Mouse (Mus musculus): ENCODE measurements around the gene Sik1. TPM values are rescaled to one million over a fixed set of nuclear protein-coding genes. Genes with fewer than 3 reads are reported as not detected.
"Not testable (repeated sequence)": the region's sequence is repeated elsewhere in the genome, so short reads cannot be mapped to it uniquely, and the experiment has no call there.

The Sik1 gene
- total RNA-seq (2021), result 10 to 100 TPM; 18.7 to 29.0 TPM

- intact Hi-C loops (cut with DNase I), result loop anchor here (2.0 kb wide), 4 partner anchors 63 to 171 kb away; no protein-coding TSS in a partner anchor
- peak; percentile 95 for DNase-seq (ENCODE audit: low spot score)
These were observed at the start of gene Sik1 for GRCm38 (mm10) chr17:31855597-31856518. Gene Sik1 (minus strand): TSS chr17:31855804.

GRCm38 (mm10) chr17:31905201-31905790, 49.7 kb upstream of the Sik1 start:
- intact Hi-C loops (cut with DNase I), result loop anchor here (2.0 kb wide), 1 partner anchor 46 kb away; no protein-coding TSS in a partner anchor
- no peak for DNase-seq (ENCODE audit: low spot score)

GRCm38 (mm10) chr17:31904036-31904435, 48.4 kb upstream of the Sik1 start:
- no peak for DNase-seq (ENCODE audit: low spot score)
- intact Hi-C loops (cut with DNase I), result loop anchor here (2.0 kb wide), 1 partner anchor 45 kb away; no protein-coding TSS in a partner anchor

DNA sequence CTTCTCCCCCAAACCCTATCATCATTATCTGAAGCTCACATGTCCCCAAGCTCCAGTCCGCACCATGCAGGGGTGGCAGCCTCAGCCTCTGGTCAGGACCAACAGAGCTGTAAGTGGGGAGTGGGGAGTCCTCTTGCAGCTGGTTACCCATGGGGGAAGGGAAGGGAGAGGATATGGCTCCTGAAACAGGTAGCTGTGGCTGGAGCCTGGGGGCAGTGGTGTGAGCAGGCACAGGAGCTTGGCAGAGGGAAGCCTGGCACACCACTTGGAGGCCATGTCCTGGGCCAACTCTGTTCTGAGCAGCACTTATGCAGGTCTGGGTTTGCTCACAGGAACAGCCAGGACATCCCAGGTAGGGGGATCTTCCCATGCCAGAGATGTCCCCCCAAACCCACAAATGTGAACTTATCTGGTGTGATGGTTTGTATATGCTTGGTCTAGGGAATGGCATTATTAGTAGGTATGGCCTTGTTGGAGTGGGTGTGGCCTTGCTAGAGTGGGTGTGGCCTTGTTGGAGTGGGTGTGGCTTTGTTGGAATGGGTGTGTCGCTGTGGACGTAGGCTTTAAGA, 47.1 kb upstream of the Sik1 start:
- intact Hi-C loops (cut with DNase I), result no loop called here
- no peak for DNase-seq (ENCODE audit: low spot score)

GRCm38 (mm10) chr17:31901461-31902204, 46.0 kb upstream of the Sik1 start:
- DNase-seq (ENCODE audit: low spot score), result no peak
- intact Hi-C loops (cut with DNase I), result no loop called here

GRCm38 (mm10) chr17:31898941-31899340, 43.3 kb upstream of the Sik1 start:
- intact Hi-C loops (cut with DNase I), result no loop called here
- no peak for DNase-seq (ENCODE audit: low spot score)

DNA sequence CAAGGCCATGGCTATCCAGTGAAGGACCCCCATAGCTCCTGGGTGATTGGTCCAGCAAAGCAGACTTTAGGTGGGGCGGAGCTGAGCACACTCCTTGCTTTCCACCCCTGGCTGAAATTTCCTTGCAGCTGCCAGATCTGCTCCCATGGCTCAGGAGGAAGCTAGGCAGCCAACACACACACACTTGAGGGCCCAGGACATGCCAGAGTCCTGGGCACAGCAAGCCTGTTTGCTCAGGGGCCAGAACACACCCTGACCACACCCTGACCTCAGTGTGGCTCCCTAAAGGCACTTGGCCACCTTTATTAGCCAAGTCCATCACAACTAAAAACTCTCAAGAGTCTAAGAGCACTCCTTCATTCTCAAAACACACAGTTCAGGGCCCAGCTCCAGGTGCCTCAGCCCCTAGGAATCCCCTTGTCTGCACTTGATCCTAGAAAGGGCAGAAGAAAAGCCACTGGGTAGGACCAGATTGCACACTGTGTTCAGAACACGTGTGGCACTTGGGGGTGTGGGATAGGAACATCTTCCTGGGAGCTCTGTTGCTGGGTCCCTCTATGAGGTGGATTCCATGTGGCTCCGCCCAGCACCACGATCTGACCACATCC, 41.7 kb upstream of the Sik1 start:
- intact Hi-C loops (cut with DNase I), result no loop called here
- DNase-seq (ENCODE audit: low spot score), result no peak

DNA sequence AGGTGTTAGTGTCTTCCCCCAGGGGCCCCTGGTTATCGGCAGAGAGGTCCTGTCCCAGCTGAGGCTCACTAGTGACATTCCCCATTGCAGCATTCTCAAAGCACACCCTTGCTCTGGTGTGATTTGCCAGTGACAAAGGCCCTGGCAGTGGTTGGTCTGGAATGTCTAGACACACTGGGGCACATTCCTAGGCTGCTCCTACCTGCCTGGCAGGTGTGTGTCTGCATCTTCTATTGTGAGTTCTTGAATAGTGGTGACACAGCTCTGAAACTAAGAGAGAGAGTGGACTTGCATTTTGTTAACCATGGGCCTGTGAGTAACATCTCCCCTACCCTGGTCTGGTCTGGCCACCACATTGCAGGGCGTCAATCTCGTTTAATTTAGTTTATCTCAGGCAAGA, 41.1 kb upstream of the Sik1 start:
- intact Hi-C loops (cut with DNase I), result no loop called here
- DNase-seq (ENCODE audit: low spot score), result no peak

GRCm38 (mm10) chr17:31896311-31896710, 40.7 kb upstream of the Sik1 start:
- intact Hi-C loops (cut with DNase I), result no loop called here
- DNase-seq (ENCODE audit: low spot score), result no peak

GRCm38 (mm10) chr17:31893371-31894060, 37.9 kb upstream of the Sik1 start:
- intact Hi-C loops (cut with DNase I), result no loop called here
- no peak for DNase-seq (ENCODE audit: low spot score)

DNA sequence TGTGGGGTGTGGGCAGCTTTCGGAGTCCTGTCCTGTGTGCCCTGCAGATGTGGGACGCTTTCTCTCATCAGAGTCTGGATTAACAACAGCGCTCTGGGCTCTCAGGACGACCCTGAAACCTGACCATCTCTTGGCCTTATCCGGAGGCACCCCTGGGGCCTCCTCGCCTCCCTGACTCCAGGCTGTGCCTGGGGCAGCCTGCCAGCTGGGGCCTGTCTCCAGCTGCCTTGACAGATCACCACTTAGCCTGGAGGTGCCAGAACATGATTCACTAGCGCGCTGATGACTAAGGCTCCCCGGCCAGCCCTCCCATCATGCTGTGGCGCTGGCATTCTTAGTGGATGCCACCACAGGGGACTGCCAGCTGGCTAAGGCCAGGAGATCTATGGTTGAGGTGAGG, 37.1 kb upstream of the Sik1 start:
- DNase-seq (ENCODE audit: low spot score), result peak; percentile 86
- intact Hi-C loops (cut with DNase I), result no loop called here

GRCm38 (mm10) chr17:31891858-31892257, 36.3 kb upstream of the Sik1 start:
- DNase-seq (ENCODE audit: low spot score), result no peak
- intact Hi-C loops (cut with DNase I), result no loop called here

- no peak for DNase-seq (ENCODE audit: low spot score)
- intact Hi-C loops (cut with DNase I), result no loop called here
These were observed 34.8 kb upstream of the Sik1 start for GRCm38 (mm10) chr17:31890311-31890951.

- intact Hi-C loops (cut with DNase I), result no loop called here
- no peak for DNase-seq (ENCODE audit: low spot score)
These were observed 34.0 kb upstream of the Sik1 start for GRCm38 (mm10) chr17:31889446-31890201.

DNA sequence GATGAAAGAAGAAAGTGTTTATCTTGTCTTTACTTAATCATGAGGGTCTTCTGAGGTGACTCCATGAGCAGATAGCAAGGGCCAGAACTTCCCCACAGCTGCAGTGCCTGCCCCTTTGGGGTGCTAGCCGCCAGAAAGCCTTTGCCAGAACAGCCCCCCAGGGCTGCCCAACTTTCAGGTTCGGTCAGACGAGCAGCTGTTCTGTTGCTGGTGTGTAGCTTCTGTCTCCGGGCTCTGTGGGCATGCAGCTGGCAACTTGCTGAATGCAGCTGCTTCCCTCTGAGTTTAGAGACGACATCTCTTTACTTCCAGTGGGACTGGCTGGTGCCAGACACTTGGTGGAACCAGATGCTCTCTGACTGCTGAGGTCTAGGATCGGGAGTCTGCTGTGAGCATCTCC, 32.9 kb upstream of the Sik1 start:
- DNase-seq (ENCODE audit: low spot score), result no peak
- intact Hi-C loops (cut with DNase I), result no loop called here

DNA sequence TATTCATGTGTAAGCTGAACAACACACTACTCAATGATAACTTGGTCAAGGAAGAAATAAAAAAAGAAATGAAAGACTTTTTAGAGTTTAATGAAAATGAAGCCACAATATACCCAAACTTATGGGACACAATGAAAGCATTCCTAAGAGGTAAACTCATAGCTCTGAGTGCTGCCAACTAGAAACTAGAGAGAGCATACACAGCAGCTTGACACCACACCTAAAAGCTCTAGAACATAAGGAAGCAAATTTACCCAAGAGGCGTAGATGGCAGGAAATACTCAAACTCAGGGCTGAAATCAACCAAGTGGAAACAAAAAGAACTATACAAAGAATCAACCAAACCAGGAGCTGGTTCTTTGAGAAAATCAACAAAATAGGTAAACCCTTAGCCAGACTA, 29.1 kb upstream of the Sik1 start:
- DNase-seq (ENCODE audit: low spot score); intact Hi-C loops (cut with DNase I): not testable (repeated sequence)

DNA sequence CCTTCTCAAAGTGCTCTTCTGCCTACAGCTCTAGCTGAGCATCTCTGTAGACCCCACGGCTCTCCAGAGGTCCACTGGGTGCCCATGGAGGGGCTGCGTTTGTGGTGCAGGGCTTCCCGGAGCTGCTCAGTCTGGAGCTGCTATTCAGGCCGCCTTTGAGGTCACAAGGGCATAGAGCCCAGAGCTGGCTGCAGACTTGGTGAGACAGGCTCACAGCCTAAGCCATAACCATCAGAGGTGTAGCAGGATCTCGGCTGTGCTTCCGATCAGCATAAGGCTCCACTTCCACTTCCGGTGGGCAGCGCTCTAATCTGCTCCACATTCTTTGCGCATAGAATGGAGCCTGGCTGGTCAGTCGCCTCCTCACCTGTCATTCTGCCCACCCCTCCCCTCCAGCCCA, 23.8 kb upstream of the Sik1 start:
- DNase-seq (ENCODE audit: low spot score), result no peak
- intact Hi-C loops (cut with DNase I), result no loop called here

- intact Hi-C loops (cut with DNase I), result no loop called here
- no peak for DNase-seq (ENCODE audit: low spot score)
These were observed 22.1 kb upstream of the Sik1 start for GRCm38 (mm10) chr17:31877650-31878141.

Measured in heart, postnatal 25 days (tissue).